Mouse (Mus musculus): ENCODE measurements around the gene Rhox7b. TPM values are rescaled to one million over a fixed set of nuclear protein-coding genes. Genes with fewer than 3 reads are reported as not detected.
"Not testable (repeated sequence)": the region's sequence is repeated elsewhere in the genome, so short reads cannot be mapped to it uniquely, and the experiment has no call there.

The Rhox7b gene
- polyA plus RNA-seq (2014; fragmentation: Nextera tagmentation; extraction: Ambion mirVana): not detected in 2 replicates

DNA sequence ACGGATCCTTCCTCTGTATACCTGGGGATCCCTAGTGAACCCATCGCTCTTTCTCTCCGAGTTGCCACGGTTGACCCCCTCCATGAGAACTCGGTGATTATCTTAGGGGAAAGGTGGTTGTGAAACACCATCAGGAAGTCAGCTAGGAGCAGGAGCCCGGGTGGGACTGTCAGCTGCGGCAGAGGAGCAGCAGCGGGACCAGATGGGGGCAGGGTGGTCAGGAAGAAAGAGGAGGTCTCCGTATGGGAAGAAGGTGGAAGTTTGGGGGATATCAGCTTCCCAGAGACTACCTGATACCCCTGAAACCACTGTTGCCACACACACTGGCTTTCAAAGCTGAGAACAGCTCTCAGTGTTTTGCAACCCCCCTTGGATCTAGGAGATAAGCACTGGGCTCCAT is at the start of gene Rhox7b:
Gene Rhox7b (minus strand): TSS at position 101 of the 400 bp plus-strand sequence.
- not testable (repeated sequence) for H3K9me3 ChIP-seq (ENCODE audit: control insufficient read depth, low read length); H3K27me3 ChIP-seq (ENCODE audit: control insufficient read depth, insufficient read depth, low read length); H3K27ac ChIP-seq (ENCODE audit: low read depth, low read length); H3K4me1 ChIP-seq (ENCODE audit: control insufficient read depth, insufficient read depth, low read length); H3K4me3 ChIP-seq (ENCODE audit: low read length); H3K9ac ChIP-seq (ENCODE audit: low read depth, low read length); H3K36me3 ChIP-seq (ENCODE audit: control insufficient read depth, insufficient read depth, low read length); ATAC-seq (ENCODE audit: low FRiP score, low TSS enrichment); H3K4me2 ChIP-seq (replicated peaks; ENCODE audit: low read depth, low read length)
- WGBS: 73% methylated on average over 9 of the region's 9 CpGs

DNA sequence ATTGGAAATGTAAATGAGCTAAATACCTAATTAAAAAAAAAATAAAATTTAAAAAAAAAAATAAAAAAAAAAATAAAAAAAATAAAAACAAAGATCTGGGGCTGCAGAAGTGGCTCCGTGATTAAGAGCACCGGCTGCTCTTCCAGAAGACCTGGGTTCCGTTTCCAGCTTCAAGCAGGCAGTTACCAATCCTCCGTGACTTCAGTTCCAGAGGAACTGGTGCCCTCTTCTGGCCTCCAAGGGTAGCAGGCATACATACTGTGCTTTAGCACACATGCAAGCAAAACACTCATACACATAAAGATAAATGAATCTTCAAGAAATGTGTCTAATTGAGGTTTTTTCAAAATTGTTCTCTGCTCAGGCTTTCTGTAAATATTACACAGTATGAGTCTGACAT is 19.3 kb upstream of the Rhox7b start:
- Histone ChIP-seq H3K4me2 (replicated peaks; ENCODE audit: low read depth, low read length) (no peak overlapping the region), H3K27ac (ENCODE audit: low read depth, low read length) (no peak overlapping the region), H3K36me3 (ENCODE audit: control insufficient read depth, insufficient read depth, low read length) (no peaks in the 10 kb centered on the region), H3K27me3 (ENCODE audit: control insufficient read depth, insufficient read depth, low read length) (no peaks in the 10 kb centered on the region), H3K4me3 (ENCODE audit: low read length) (no peak overlapping the region), H3K9me3 (ENCODE audit: control insufficient read depth, low read length) (no peaks in the 10 kb centered on the region), H3K9ac (ENCODE audit: low read depth, low read length) (no peak overlapping the region), H3K4me1 (ENCODE audit: control insufficient read depth, insufficient read depth, low read length) (no peaks in the 10 kb centered on the region)
- no peak for ATAC-seq (ENCODE audit: low FRiP score, low TSS enrichment)
- 70% methylated on average over 4 of the region's 4 CpGs for WGBS

DNA sequence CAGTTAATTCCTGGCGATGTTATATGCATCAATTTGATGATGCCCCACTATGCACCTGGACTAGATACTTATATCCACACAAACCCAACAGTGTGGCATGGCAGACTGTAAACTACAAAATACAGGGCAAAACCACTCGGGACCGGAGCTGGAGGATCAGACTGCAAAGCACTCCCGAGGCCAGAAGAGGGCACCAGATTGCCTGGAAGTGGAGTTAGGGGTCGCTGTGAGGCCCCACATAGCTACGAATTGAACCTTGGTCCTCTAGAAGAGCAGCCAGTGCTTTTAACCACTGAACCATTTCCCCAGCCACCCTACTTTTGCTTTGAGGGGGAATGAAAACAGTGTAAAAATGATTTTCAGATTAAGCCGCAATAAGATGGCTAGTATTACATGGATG is 11.5 kb upstream of the Rhox7b start:
- 54% methylated on average over 7 of the region's 7 CpGs for WGBS
- Histone ChIP-seq H3K4me3 (ENCODE audit: low read length) (no peak overlapping the region), H3K4me1 (ENCODE audit: control insufficient read depth, insufficient read depth, low read length) (no peaks in the 10 kb centered on the region), H3K9me3 (ENCODE audit: control insufficient read depth, low read length) (no peaks in the 10 kb centered on the region), H3K27me3 (ENCODE audit: control insufficient read depth, insufficient read depth, low read length) (no peaks in the 10 kb centered on the region), H3K4me2 (replicated peaks; ENCODE audit: low read depth, low read length) (no peak overlapping the region), H3K9ac (ENCODE audit: low read depth, low read length) (no peak overlapping the region), H3K27ac (ENCODE audit: low read depth, low read length) (no peak overlapping the region), H3K36me3 (ENCODE audit: control insufficient read depth, insufficient read depth, low read length) (no peaks in the 10 kb centered on the region)
- no peak for ATAC-seq (ENCODE audit: low FRiP score, low TSS enrichment)

DNA sequence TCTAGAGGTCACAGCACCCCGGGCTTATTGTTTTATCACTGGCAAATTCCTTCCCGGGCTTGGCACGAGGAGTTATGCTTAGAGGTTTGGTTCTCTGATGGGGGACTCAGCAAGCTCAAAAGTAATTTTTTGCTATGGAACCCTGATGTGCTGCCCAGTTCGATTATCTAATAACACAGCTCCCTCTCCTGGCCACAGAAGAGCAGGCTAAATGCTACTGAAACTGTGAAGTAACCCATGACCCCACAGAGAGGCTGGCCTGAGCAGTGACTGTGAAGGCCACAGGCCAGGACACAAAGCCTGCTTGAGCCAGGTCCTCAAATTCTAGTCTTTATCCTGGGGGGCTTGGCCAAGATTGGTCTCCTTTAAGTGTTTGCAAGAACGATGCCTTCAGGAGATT is 6.7 kb upstream of the Rhox7b start:
- no peak for ATAC-seq (ENCODE audit: low FRiP score, low TSS enrichment)
- H3K4me2 ChIP-seq (replicated peaks; ENCODE audit: low read depth, low read length): no peak overlapping the region
- H3K4me3 ChIP-seq (ENCODE audit: low read length): no peak overlapping the region
- H3K9ac ChIP-seq (ENCODE audit: low read depth, low read length): no peak overlapping the region
- H3K4me1 ChIP-seq (ENCODE audit: control insufficient read depth, insufficient read depth, low read length): no peaks in the 10 kb centered on the region
- H3K36me3 ChIP-seq (ENCODE audit: control insufficient read depth, insufficient read depth, low read length): no peaks in the 10 kb centered on the region
- 74% methylated on average over 5 of the region's 5 CpGs for WGBS
- H3K9me3 ChIP-seq (ENCODE audit: control insufficient read depth, low read length): no peaks in the 10 kb centered on the region
- H3K27me3 ChIP-seq (ENCODE audit: control insufficient read depth, insufficient read depth, low read length): no peaks in the 10 kb centered on the region
- no peak overlapping the region for H3K27ac ChIP-seq (ENCODE audit: low read depth, low read length)

DNA sequence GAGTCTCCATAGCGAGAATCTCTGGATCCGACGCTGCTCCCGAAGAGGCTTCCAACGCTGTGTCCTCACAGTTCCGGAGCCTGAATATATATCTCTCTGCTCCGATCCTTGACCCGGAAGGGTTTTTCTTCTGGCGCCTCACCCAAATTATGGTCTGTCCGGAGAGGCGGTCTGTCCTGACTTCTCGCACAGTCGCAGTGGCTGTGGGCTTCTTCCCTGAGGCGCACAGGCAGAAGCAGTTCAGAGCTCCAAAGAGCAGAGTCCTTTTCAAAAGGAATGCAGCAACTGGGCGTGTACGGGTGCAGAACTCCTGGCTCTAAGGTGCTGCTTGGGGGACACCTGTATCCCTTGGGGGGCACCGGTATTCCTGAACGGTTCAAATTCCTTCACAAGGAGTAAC is 4.6 kb upstream of the Rhox7b start, which contains the start of gene Rhox9:
Gene Rhox9 (minus strand): TSS at position 101 of the 400 bp plus-strand sequence.
- H3K27ac ChIP-seq (ENCODE audit: low read depth, low read length); ATAC-seq (ENCODE audit: low FRiP score, low TSS enrichment); H3K9ac ChIP-seq (ENCODE audit: low read depth, low read length); H3K9me3 ChIP-seq (ENCODE audit: control insufficient read depth, low read length); H3K4me2 ChIP-seq (replicated peaks; ENCODE audit: low read depth, low read length); H3K27me3 ChIP-seq (ENCODE audit: control insufficient read depth, insufficient read depth, low read length); H3K4me3 ChIP-seq (ENCODE audit: low read length); H3K4me1 ChIP-seq (ENCODE audit: control insufficient read depth, insufficient read depth, low read length); H3K36me3 ChIP-seq (ENCODE audit: control insufficient read depth, insufficient read depth, low read length): not testable (repeated sequence)
- 89% methylated on average over 10 of the region's 18 CpGs for WGBS

DNA sequence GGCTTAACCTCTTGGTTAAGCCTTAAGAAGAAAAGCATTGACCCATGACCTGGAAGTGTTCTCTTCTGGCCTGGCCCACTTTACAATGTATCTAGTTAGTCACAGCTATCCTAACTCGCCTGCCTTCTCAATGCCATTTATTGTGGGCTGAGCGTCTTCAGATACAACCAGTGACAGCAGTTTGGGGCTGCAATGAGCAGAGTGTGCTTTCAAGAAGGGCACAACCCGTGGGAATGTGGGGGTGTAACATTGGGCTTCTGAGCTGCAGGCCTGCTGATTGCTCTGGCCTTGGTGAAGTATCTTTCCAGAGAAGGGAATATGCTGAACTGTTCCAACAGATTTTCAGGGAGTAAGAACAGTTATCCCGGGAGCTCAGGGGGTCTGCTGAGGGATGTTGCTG is 18.2 kb downstream of the Rhox7b start, which contains the start of gene Rhox8:
Gene Rhox8 (minus strand): TSS at position 101 of the 400 bp plus-strand sequence.
- 81% methylated on average over 4 of the region's 4 CpGs for WGBS
- Histone ChIP-seq H3K4me3 (ENCODE audit: low read length) (no peak within 1 kb of the TSS), H3K9ac (ENCODE audit: low read depth, low read length) (no peak within 1 kb of the TSS), H3K36me3 (ENCODE audit: control insufficient read depth, insufficient read depth, low read length) (no peaks in the 10 kb centered on the region), H3K4me1 (ENCODE audit: control insufficient read depth, insufficient read depth, low read length) (no peaks in the 10 kb centered on the region), H3K4me2 (replicated peaks; ENCODE audit: low read depth, low read length) (no peak within 1 kb of the TSS), H3K9me3 (ENCODE audit: control insufficient read depth, low read length) (no peaks in the 10 kb centered on the region), H3K27ac (ENCODE audit: low read depth, low read length) (no peak within 1 kb of the TSS), H3K27me3 (ENCODE audit: control insufficient read depth, insufficient read depth, low read length) (no peaks in the 10 kb centered on the region)
- no peak for ATAC-seq (ENCODE audit: low FRiP score, low TSS enrichment)

DNA sequence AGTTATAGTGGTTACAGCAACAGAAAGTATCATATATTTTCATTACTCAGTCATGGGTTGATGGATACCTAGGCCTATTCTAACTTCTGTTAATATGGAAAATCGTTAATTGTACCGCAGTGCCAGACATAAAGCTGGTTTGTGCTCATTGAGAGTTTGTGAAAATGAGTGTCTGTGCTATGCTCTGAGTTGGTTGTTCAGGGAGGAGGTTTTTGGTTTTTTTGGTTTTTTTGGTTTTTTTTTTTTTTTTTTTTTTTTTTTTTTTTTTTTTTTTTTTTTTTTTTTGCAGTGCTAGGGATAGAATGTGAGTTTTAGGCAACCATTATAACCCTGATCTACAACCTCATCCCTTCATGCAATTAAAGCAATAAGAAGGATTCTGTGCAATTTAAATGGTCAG is 25.4 kb downstream of the Rhox7b start:
- Histone ChIP-seq H3K4me2 (replicated peaks; ENCODE audit: low read depth, low read length) (no peak overlapping the region), H3K27ac (ENCODE audit: low read depth, low read length) (no peak overlapping the region), H3K27me3 (ENCODE audit: control insufficient read depth, insufficient read depth, low read length) (no peaks in the 10 kb centered on the region), H3K36me3 (ENCODE audit: control insufficient read depth, insufficient read depth, low read length) (no peaks in the 10 kb centered on the region), H3K9me3 (ENCODE audit: control insufficient read depth, low read length) (no peaks in the 10 kb centered on the region), H3K9ac (ENCODE audit: low read depth, low read length) (no peak overlapping the region), H3K4me1 (ENCODE audit: control insufficient read depth, insufficient read depth, low read length) (no peaks in the 10 kb centered on the region), H3K4me3 (ENCODE audit: low read length) (no peak overlapping the region)
- 95% methylated on average over 2 of the region's 2 CpGs for WGBS
- ATAC-seq (ENCODE audit: low FRiP score, low TSS enrichment): no peak

Other genes with a start within 250 kb of the Rhox7b start
- not detected in 2 replicates for gene Rhox4g, start 245.9 kb downstream of the Rhox7b start, polyA plus RNA-seq (2014; fragmentation: Nextera tagmentation; extraction: Ambion mirVana)
- gene Rhox3h, start 228.5 kb downstream of the Rhox7b start, polyA plus RNA-seq (2014; fragmentation: Nextera tagmentation; extraction: Ambion mirVana): not detected in 2 replicates
- not detected in 2 replicates for gene Rhox2h, start 224.0 kb downstream of the Rhox7b start, polyA plus RNA-seq (2014; fragmentation: Nextera tagmentation; extraction: Ambion mirVana)
- 1.8 and 1.9 TPM in 2 replicates for gene Rhox5, start 92.4 kb downstream of the Rhox7b start, polyA plus RNA-seq (2014; fragmentation: Nextera tagmentation; extraction: Ambion mirVana)
- not detected in 2 replicates for gene Rhox6, start 70.3 kb downstream of the Rhox7b start, polyA plus RNA-seq (2014; fragmentation: Nextera tagmentation; extraction: Ambion mirVana)
- gene Rhox7a, start 65.5 kb downstream of the Rhox7b start, polyA plus RNA-seq (2014; fragmentation: Nextera tagmentation; extraction: Ambion mirVana): not detected in 2 replicates
- not detected in 2 replicates for gene Rhox8, start 18.3 kb downstream of the Rhox7b start, polyA plus RNA-seq (2014; fragmentation: Nextera tagmentation; extraction: Ambion mirVana)
- gene Rhox9, start 4.5 kb upstream of the Rhox7b start, polyA plus RNA-seq (2014; fragmentation: Nextera tagmentation; extraction: Ambion mirVana): not detected in 2 replicates
- gene Btg1-ps1, start 121.6 kb upstream of the Rhox7b start, polyA plus RNA-seq (2014; fragmentation: Nextera tagmentation; extraction: Ambion mirVana): not detected in 2 replicates
- not detected in 2 replicates for gene Btg1-ps2, start 145.9 kb upstream of the Rhox7b start, polyA plus RNA-seq (2014; fragmentation: Nextera tagmentation; extraction: Ambion mirVana)
- gene Rhox10, start 169.2 kb upstream of the Rhox7b start, polyA plus RNA-seq (2014; fragmentation: Nextera tagmentation; extraction: Ambion mirVana): not detected in 2 replicates
- gene Rhox11, start 187.9 kb upstream of the Rhox7b start, polyA plus RNA-seq (2014; fragmentation: Nextera tagmentation; extraction: Ambion mirVana): not detected in 2 replicates
- not detected in 2 replicates for gene Rhox12, start 213.7 kb upstream of the Rhox7b start, polyA plus RNA-seq (2014; fragmentation: Nextera tagmentation; extraction: Ambion mirVana)
- gene Rhox13, start 224.0 kb upstream of the Rhox7b start, polyA plus RNA-seq (2014; fragmentation: Nextera tagmentation; extraction: Ambion mirVana): not detected in 2 replicates

All from kidney, embryonic 14.5 days (tissue).